ENCODE assay signal across 24 mouse cellular contexts in genomic region chr4:131427871-131428270, GRCm38 (mm10).
DNase-seq lines count a peak whose midpoint lies in the region; ATAC-seq and TF ChIP-seq lines count a peak whose summit lies in the region.
"Had no signal": no experiment of that assay in that cellular context is flagged by ENCODE, and none has a peak within 500 bp of the region (broad histone marks: within the 10 kb centered on the region; RNA-seq: fewer than 3 reads in every experiment).

No protein-coding gene starts in this region.

- H3K36me3 ChIP-seq in forebrain, postnatal 0 days (ENCODE audit: insufficient read depth) = no peaks in the 10 kb centered on the region
- H3K36me3 ChIP-seq in forebrain, embryonic 12.5 days (replicated peaks) = no peaks in the 10 kb centered on the region
- no peaks in the 10 kb centered on the region for H3K36me3 ChIP-seq in ES-E14 (ENCODE audit: control insufficient read depth, insufficient read depth, low read length, poor library complexity, severe bottlenecking)
- H3K36me3 ChIP-seq in intestine, embryonic 15.5 days = no peaks in the 10 kb centered on the region
- H3K36me3 ChIP-seq: embryonic facial prominence, embryonic 13.5 days; embryonic facial prominence, embryonic 15.5 days; forebrain, embryonic 10.5 days; forebrain, embryonic 15.5 days had no signal

- H3K27me3 ChIP-seq in forebrain, postnatal 0 days (ENCODE audit: insufficient read depth, low read length) = no peaks in the 10 kb centered on the region
- H3K27me3 ChIP-seq in forebrain, embryonic 12.5 days = 0 out of 2 replicates have a peak, but pooled peaks cover 3% of the 10 kb centered on the region
- H3K27me3 ChIP-seq in intestine, embryonic 15.5 days (replicated peaks) = no peaks in the 10 kb centered on the region
- H3K27me3 ChIP-seq: embryonic facial prominence, embryonic 13.5 days; forebrain, embryonic 13.5 days; forebrain, embryonic 15.5 days had no signal

- no peak overlapping the region for H3K9ac ChIP-seq in forebrain, postnatal 0 days
- H3K9ac ChIP-seq in forebrain, embryonic 12.5 days = no peak overlapping the region
- no peak overlapping the region for H3K9ac ChIP-seq in ES-E14 (ENCODE audit: insufficient read depth, low read depth, low read length, poor library complexity, severe bottlenecking)
- no peak overlapping the region for H3K9ac ChIP-seq in intestine, embryonic 15.5 days
- H3K9ac ChIP-seq: embryonic facial prominence, embryonic 13.5 days; embryonic facial prominence, embryonic 15.5 days; forebrain, embryonic 13.5 days; forebrain, embryonic 15.5 days had no signal

- WGBS in forebrain, postnatal 0 days = 98% methylated on average over 7 of the region's 7 CpGs
- 96% methylated on average over 7 of the region's 7 CpGs for WGBS in forebrain, embryonic 12.5 days
- 90% methylated on average over 7 of the region's 7 CpGs for WGBS in intestine, embryonic 15.5 days

- no peaks in the 10 kb centered on the region for H3K9me3 ChIP-seq in forebrain, postnatal 0 days (ENCODE audit: low read length)
- H3K9me3 ChIP-seq in forebrain, embryonic 12.5 days = no peaks in the 10 kb centered on the region
- H3K9me3 ChIP-seq in ES-E14 (ENCODE audit: control insufficient read depth, insufficient read depth, low read depth, low read length) = no peaks in the 10 kb centered on the region
- H3K9me3 ChIP-seq in intestine, embryonic 15.5 days = no peaks in the 10 kb centered on the region
- H3K9me3 ChIP-seq: embryonic facial prominence, embryonic 13.5 days; embryonic facial prominence, embryonic 15.5 days; forebrain, embryonic 10.5 days; forebrain, embryonic 13.5 days; forebrain, embryonic 15.5 days had no signal

- no peak for DNase-seq in forebrain, postnatal 0 days
- peak; percentile 1 for DNase-seq in 416B (ENCODE audit: low read depth)
- DNase-seq in ES-E14 (ENCODE audit: low read depth, low spot score) = no peak
- DNase-seq in brain, adult 2 months (ENCODE audit: low read depth, low spot score) = peak; percentile 33
- DNase-seq in urinary bladder, adult 2 months (ENCODE audit: low spot score) = no peak
- DNase-seq: adrenal gland, adult 8-10 months; adrenal gland, postnatal 14 days; adrenal gland, postnatal 36 days; cerebellum, adult 11 months; cerebellum, adult 18-20 months; cerebellum, adult 8-10 months; cerebellum, adult 9-11 months; cerebellum, postnatal 14 days; cerebellum, postnatal 36 days; embryo, embryonic 11 days had no signal

- no peak for TF ChIP-seq CTCF in forebrain, postnatal 0 days (IDR thresholded peaks at IDR 0.05; ENCODE audit: low read depth)

- H3K4me3 ChIP-seq in forebrain, postnatal 0 days (ENCODE audit: low read depth, low read length) = no peak overlapping the region
- H3K4me3 ChIP-seq in forebrain, embryonic 12.5 days (replicated peaks) = no peak overlapping the region
- H3K4me3 ChIP-seq in ES-E14 (ENCODE audit: insufficient read depth in 1 of 2, low read depth in 1 of 2, low read length in 2 of 2, poor library complexity in 1 of 2, severe bottlenecking in 1 of 2) = no peak overlapping the region
- H3K4me3 ChIP-seq in intestine, embryonic 15.5 days (replicated peaks) = no peak overlapping the region
- H3K4me3 ChIP-seq: embryonic facial prominence, embryonic 13.5 days; embryonic facial prominence, embryonic 15.5 days; erythroblast, embryonic 14.5 days; forebrain, embryonic 10.5 days; forebrain, embryonic 13.5 days; forebrain, embryonic 15.5 days had no signal

- ATAC-seq in forebrain, postnatal 0 days = peak; percentile 55
- no peak for ATAC-seq in forebrain, embryonic 12.5 days (ENCODE audit: low FRiP score)
- ATAC-seq in intestine, embryonic 15.5 days = no peak
- ATAC-seq: activated CD4-positive, CD25-positive, alpha-beta regulatory T cell, adult 4 months; forebrain, embryonic 13.5 days; forebrain, embryonic 15.5 days had no signal

- H3K4me1 ChIP-seq in forebrain, postnatal 0 days (ENCODE audit: insufficient read depth) = 0 out of 2 replicates have a peak, but pooled peaks cover 18% of the 10 kb centered on the region
- H3K4me1 ChIP-seq in forebrain, embryonic 12.5 days = peaks cover 13% of the 10 kb centered on the region
- no peaks in the 10 kb centered on the region for H3K4me1 ChIP-seq in ES-E14 (ENCODE audit: control insufficient read depth in 2 of 2, insufficient read depth in 2 of 2, low read length in 2 of 2, poor library complexity in 1 of 2)
- no peaks in the 10 kb centered on the region for H3K4me1 ChIP-seq in intestine, embryonic 15.5 days (replicated peaks)
- H3K4me1 ChIP-seq: embryonic facial prominence, embryonic 15.5 days had no signal

- in situ Hi-C loops in ES-E14 (cut with MboI; ENCODE audit: low sequenced_read_pairs in 2 of 2, unreplicated experiment in 2 of 2) = no loop called here

- no peak overlapping the region for H3K27ac ChIP-seq in forebrain, postnatal 0 days (ENCODE audit: low read depth, low read length)
- no peak overlapping the region for H3K27ac ChIP-seq in forebrain, embryonic 12.5 days
- H3K27ac ChIP-seq in ES-E14 (ENCODE audit: insufficient read depth, low read depth, low read length, poor library complexity, severe bottlenecking) = no peak overlapping the region
- H3K27ac ChIP-seq in intestine, embryonic 15.5 days = no peak overlapping the region
- H3K27ac ChIP-seq: embryonic facial prominence, embryonic 13.5 days; embryonic facial prominence, embryonic 15.5 days; forebrain, embryonic 10.5 days; forebrain, embryonic 13.5 days; forebrain, embryonic 15.5 days had no signal

- H3K4me2 ChIP-seq in forebrain, postnatal 0 days (ENCODE audit: low read depth) = no peak overlapping the region
- no peak overlapping the region for H3K4me2 ChIP-seq in forebrain, embryonic 12.5 days
- H3K4me2 ChIP-seq in intestine, embryonic 15.5 days (replicated peaks) = no peak overlapping the region
- H3K4me2 ChIP-seq: embryonic facial prominence, embryonic 13.5 days; embryonic facial prominence, embryonic 15.5 days; forebrain, embryonic 13.5 days; forebrain, embryonic 15.5 days had no signal

TF ChIP-seq in ES-E14, 5 proteins besides CTCF, POLR2A, EP300 and RAD21:
- peak; percentile 52; the same call in 1 of the 2 replicates for TF ChIP-seq CHD2 (IDR thresholded peaks at IDR 0.05; ENCODE audit: low read depth, low read length)
- no peak for TF ChIP-seq MAFK (IDR thresholded peaks at IDR 0.05; ENCODE audit: insufficient read depth, low read depth, low read length)
- TF ChIP-seq ZC3H11A (IDR thresholded peaks at IDR 0.05; ENCODE audit: borderline replicate concordance, low read depth, low read length) = no peak
- TF ChIP-seq ZNF384 (IDR thresholded peaks at IDR 0.05; ENCODE audit: low read depth, low read length) = no peak

Comparison
In these comparisons a context has a peak if more than half of its experiments do, and no peak if none do; other contexts are left out.
1. DNase-seq: peak in 416B (single experiment) and brain, adult 2 months (single experiment); none in forebrain, postnatal 0 days (single experiment), ES-E14 (single experiment) and urinary bladder, adult 2 months (single experiment).